Mouse (Mus musculus) hindbrain, embryonic 16.5 days (tissue): ENCODE data around the gene Usp49. TPM values are rescaled to one million over a fixed set of nuclear protein-coding genes. Genes with fewer than 3 reads are reported as not detected.

Experiments used
- ATAC-seq: fragments of 200-750 bp; cut with Nextera tagmentation; 2 replicates; pipeline ENCODE4 v1.8.0; 2017; ENCODE audit warnings: moderate TSS enrichment, moderate library complexity
- H3K27ac ChIP-seq: fragments of 300-500 bp; sonication (generic); 2 replicates; pipeline ENCODE4 v1.5.1; 2014; ENCODE audit warnings: low read depth, mild to moderate bottlenecking, control low read depth, low read length, moderate library complexity
- H3K27me3 ChIP-seq: fragments of 300-500 bp; sonication (generic); replicated peaks from 2 replicates; pipeline ENCODE4 v1.6.1; 2014; ENCODE audit warnings: low read length; ENCODE audit not compliant: control insufficient read depth, insufficient read depth
- H3K36me3 ChIP-seq: fragments of 300-500 bp; sonication (generic); 2 replicates; pipeline ENCODE4 v1.6.1; 2014; ENCODE audit warnings: mild to moderate bottlenecking, low read length, moderate library complexity, mixed read lengths; ENCODE audit not compliant: control insufficient read depth, insufficient read depth
- H3K4me1 ChIP-seq: fragments of 300-500 bp; sonication (generic); 2 replicates; pipeline ENCODE4 v1.6.1; 2014; ENCODE audit warnings: low read depth, low read length; ENCODE audit not compliant: control insufficient read depth, insufficient read depth
- H3K4me2 ChIP-seq: fragments of 300-500 bp; sonication (generic); 2 replicates; pipeline ENCODE4 v1.6.1; 2014; ENCODE audit warnings: mild to moderate bottlenecking, low read length, control low read depth, moderate library complexity
- H3K4me3 ChIP-seq: fragments of 300-500 bp; sonication (generic); 2 replicates; pipeline ENCODE4 v1.5.1; 2014; ENCODE audit warnings: mild to moderate bottlenecking, low read length, control low read depth, moderate library complexity
- H3K9ac ChIP-seq: fragments of 300-500 bp; sonication (generic); 2 replicates; pipeline ENCODE4 v1.6.1; 2014; ENCODE audit warnings: low read depth, mild to moderate bottlenecking, control low read depth, low read length, moderate library complexity
- H3K9me3 ChIP-seq: fragments of 300-500 bp; sonication (generic); 2 replicates; pipeline ENCODE4 v1.6.1; 2014; ENCODE audit warnings: mild to moderate bottlenecking, low read length, moderate library complexity; ENCODE audit not compliant: control insufficient read depth
- WGBS: fragments of 180-500 bp; shearing (Covaris S2); extraction: QIAGEN DNeasy Blood & Tissue Kit; methylation state at CpG from one replicate; pipeline ENCODE4 v1.1.7; 2014; 5-methylcytosine and 5-hydroxymethylcytosine counted together
- polyA plus RNA-seq: library from polyadenylated mRNA; unstranded; fragments of >200 nt; fragmentation: Nextera tagmentation; extraction: Ambion mirVana; gene quantifications from 2 replicates; pipeline ENCODE4 v1.2.1, GENCODE M21; 2015

The Usp49 gene
- polyA plus RNA-seq, 1 experiment from 2014 or later, result 5.2 TPM

GRCm38 (mm10) chr17:47676581-47676980 lies 46.1 kb downstream of the Usp49 start:
- Histone ChIP-seq H3K36me3 (peaks cover 25% of the 10 kb centered on the region), H3K27ac (no peak overlapping the region)
- no peak for ATAC-seq

GRCm38 (mm10) chr17:47678238-47678637 lies 47.7 kb downstream of the Usp49 start:
- no peak overlapping the region for H3K27ac ChIP-seq
- H3K27me3 ChIP-seq, result no peaks in the 10 kb centered on the region; the same call in 1 of the 2 replicates
- H3K4me2 ChIP-seq, result no peak overlapping the region
- no peaks in the 10 kb centered on the region for H3K9me3 ChIP-seq
- peaks cover 34% of the 10 kb centered on the region for H3K36me3 ChIP-seq
- no peak for ATAC-seq
- H3K4me1 ChIP-seq, result 0 out of 2 replicates have a peak, but pooled peaks cover under 1% of the 10 kb centered on the region
- no peak overlapping the region for H3K9ac ChIP-seq
- no peak overlapping the region for H3K4me3 ChIP-seq
- WGBS, result 90% methylated on average over 5 of the region's 5 CpGs

More at GRCm38 (mm10) chr17:47676581-47676980, 46.1 kb downstream of the Usp49 start:
- 15% methylated on average over 9 of the region's 9 CpGs for WGBS
- H3K4me1 ChIP-seq, result peaks cover 13% of the 10 kb centered on the region
- no peak overlapping the region for H3K9ac ChIP-seq
- H3K9me3 ChIP-seq, result no peaks in the 10 kb centered on the region
- H3K27me3 ChIP-seq, result no peaks in the 10 kb centered on the region; the same call in 1 of the 2 replicates
- H3K4me3 ChIP-seq, result no peak overlapping the region
- H3K4me2 ChIP-seq, result no peak overlapping the region

GRCm38 (mm10) chr17:47678702-47679101 lies 48.2 kb downstream of the Usp49 start:
- Histone ChIP-seq H3K4me3 (no peak overlapping the region), H3K27me3 (no peaks in the 10 kb centered on the region), H3K4me1 (no peaks in the 10 kb centered on the region), H3K9me3 (no peaks in the 10 kb centered on the region), H3K9ac (no peak overlapping the region), H3K36me3 (peaks cover 36% of the 10 kb centered on the region), H3K4me2 (no peak overlapping the region), H3K27ac (no peak overlapping the region)
- ATAC-seq, result no peak
- WGBS, result 86% methylated on average over 5 of the region's 5 CpGs

- peaks cover 8% of the 10 kb centered on the region for H3K4me1 ChIP-seq
- H3K9ac ChIP-seq, result no peak overlapping the region
- no peaks in the 10 kb centered on the region for H3K9me3 ChIP-seq
- no peak overlapping the region for H3K4me2 ChIP-seq
- H3K4me3 ChIP-seq, result no peak overlapping the region
- no peaks in the 10 kb centered on the region for H3K27me3 ChIP-seq
- no peak for ATAC-seq
- no peak overlapping the region for H3K27ac ChIP-seq
- WGBS, result 89% methylated on average over 4 of the region's 4 CpGs
- H3K36me3 ChIP-seq, result peaks cover 32% of the 10 kb centered on the region
Observed at GRCm38 (mm10) chr17:47682836-47683235, 52.3 kb downstream of the Usp49 start.

- 1% methylated on average over 70 of the region's 70 CpGs for WGBS
- peaks cover 21% of the 10 kb centered on the region for H3K4me1 ChIP-seq
- H3K27ac ChIP-seq, result peak overlapping the region; percentile 91
- H3K9me3 ChIP-seq, result no peaks in the 10 kb centered on the region
- peak overlapping the region; percentile 88 for H3K4me2 ChIP-seq
- ATAC-seq, result peak; percentile 91
- peak overlapping the region; percentile 88 for H3K4me3 ChIP-seq
- peaks cover 4% of the 10 kb centered on the region for H3K36me3 ChIP-seq
- H3K27me3 ChIP-seq, result no peaks in the 10 kb centered on the region; the same call in 1 of the 2 replicates
- H3K9ac ChIP-seq, result peak overlapping the region; percentile 95
Observed at GRCm38 (mm10) chr17:47687409-47688343, 57.2 kb downstream of the Usp49 start.

GRCm38 (mm10) chr17:47688344-47688607 lies 57.8 kb downstream of the Usp49 start, which contains the start of gene Tomm6:
Gene Tomm6, minus strand, starts transcription at chr17:47688386.
- Histone ChIP-seq H3K4me1 (peaks cover 21% of the 10 kb centered on the region), H3K4me2 (peak within 1 kb of the TSS; percentile 88), H3K9me3 (no peaks in the 10 kb centered on the region), H3K36me3 (peaks cover 4% of the 10 kb centered on the region), H3K9ac (peak within 1 kb of the TSS; percentile 95), H3K27me3 (no peaks in the 10 kb centered on the region; the same call in 1 of the 2 replicates), H3K4me3 (peak within 1 kb of the TSS; percentile 88), H3K27ac (peak within 1 kb of the TSS; percentile 91)
- WGBS, result 0% methylated on average over 9 of the region's 9 CpGs
- no peak; the same call in 1 of the 2 replicates for ATAC-seq

- no peaks in the 10 kb centered on the region for H3K9me3 ChIP-seq
- H3K27me3 ChIP-seq, result no peaks in the 10 kb centered on the region; the same call in 1 of the 2 replicates
- peaks cover 2% of the 10 kb centered on the region for H3K36me3 ChIP-seq
- WGBS, result 1% methylated on average over 53 of the region's 58 CpGs
- peak within 1 kb of the TSS; percentile 88 for H3K4me2 ChIP-seq
- peak within 1 kb of the TSS; percentile 91 for H3K27ac ChIP-seq
- H3K4me1 ChIP-seq, result peaks cover 24% of the 10 kb centered on the region
- H3K9ac ChIP-seq, result peak within 1 kb of the TSS; percentile 95
- ATAC-seq, result peak; percentile 75
- peak within 1 kb of the TSS; percentile 88 for H3K4me3 ChIP-seq
Observed at GRCm38 (mm10) chr17:47688608-47689575, 58.4 kb downstream of the Usp49 start, which contains the start of gene Frs3. Gene Frs3, plus strand, starts transcription at chr17:47689030.

- H3K4me2 ChIP-seq, result peak overlapping the region; percentile 88
- H3K9ac ChIP-seq, result no peak overlapping the region
- no peak for ATAC-seq
- H3K4me1 ChIP-seq, result peaks cover 27% of the 10 kb centered on the region
- H3K27me3 ChIP-seq, result no peaks in the 10 kb centered on the region; the same call in 1 of the 2 replicates
- no peak overlapping the region for H3K27ac ChIP-seq
- H3K9me3 ChIP-seq, result no peaks in the 10 kb centered on the region
- 88% methylated on average over 7 of the region's 8 CpGs for WGBS
- peaks cover 2% of the 10 kb centered on the region; the same call in 1 of the 2 replicates for H3K36me3 ChIP-seq
- peak overlapping the region; percentile 88 for H3K4me3 ChIP-seq
Observed at GRCm38 (mm10) chr17:47689894-47690293, 59.4 kb downstream of the Usp49 start.
